Mouse (Mus musculus): ENCODE results near the gene Gldc. TPM values are rescaled to one million over a fixed set of nuclear protein-coding genes. Genes with fewer than 3 reads are reported as not detected.
"Not testable (repeated sequence)": the region's sequence is repeated elsewhere in the genome, so short reads cannot be mapped to it uniquely, and the experiment has no call there.

Gene Gldc
- total RNA-seq (2021), result under 1 TPM; 0.34 to 0.43 TPM

- peak; percentile 43 for DNase-seq
Observed at GRCm38 (mm10) chr19:30174919-30175571, at the start of gene Gldc. Gldc (minus strand) TSS chr19:30175429.

DNA sequence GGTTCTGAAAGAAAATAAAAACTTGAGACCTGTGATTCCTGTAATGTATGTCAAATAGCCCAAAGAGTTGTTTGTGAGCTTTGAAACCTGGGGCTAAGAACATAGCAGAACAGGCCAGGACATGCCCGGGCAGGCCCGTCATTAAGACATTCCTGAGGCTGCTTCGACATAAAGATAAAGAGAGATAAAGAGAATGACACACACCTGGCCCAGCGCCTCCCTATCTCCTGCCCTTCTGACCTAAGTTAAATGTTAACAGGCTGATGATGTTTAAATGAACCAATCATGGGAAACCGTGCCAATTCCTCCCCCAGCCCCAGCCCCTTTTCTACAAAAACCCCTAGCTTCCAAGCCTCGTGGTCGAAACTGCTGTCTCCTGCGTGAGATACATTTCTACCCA, 47.4 kb upstream of the Gldc start:
- not testable (repeated sequence) for DNase-seq

GRCm38 (mm10) chr19:30217335-30217734, 42.1 kb upstream of the Gldc start:
- peak; percentile 76 for DNase-seq

- no peak for DNase-seq
Observed at GRCm38 (mm10) chr19:30216186-30216585, 41.0 kb upstream of the Gldc start.

DNA sequence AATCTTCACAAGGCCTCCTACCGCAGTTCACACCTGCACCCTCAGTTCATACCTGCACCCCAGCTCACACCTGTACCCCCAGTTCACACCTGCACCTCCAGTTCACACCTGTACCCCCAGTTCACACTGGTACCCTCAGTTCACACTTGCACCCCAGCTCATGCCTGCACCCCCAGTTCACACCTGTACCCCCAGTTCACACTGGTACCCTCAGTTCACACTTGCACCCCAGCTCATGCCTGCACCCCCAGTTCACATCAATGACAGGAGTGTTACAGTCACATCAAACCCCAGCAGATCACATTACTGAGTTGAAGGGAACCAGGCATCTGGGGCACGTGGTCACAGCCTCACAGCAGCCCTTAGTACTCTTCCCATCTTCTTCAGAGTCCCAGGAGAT, 40.5 kb upstream of the Gldc start:
- DNase-seq, result not testable (repeated sequence)

DNA sequence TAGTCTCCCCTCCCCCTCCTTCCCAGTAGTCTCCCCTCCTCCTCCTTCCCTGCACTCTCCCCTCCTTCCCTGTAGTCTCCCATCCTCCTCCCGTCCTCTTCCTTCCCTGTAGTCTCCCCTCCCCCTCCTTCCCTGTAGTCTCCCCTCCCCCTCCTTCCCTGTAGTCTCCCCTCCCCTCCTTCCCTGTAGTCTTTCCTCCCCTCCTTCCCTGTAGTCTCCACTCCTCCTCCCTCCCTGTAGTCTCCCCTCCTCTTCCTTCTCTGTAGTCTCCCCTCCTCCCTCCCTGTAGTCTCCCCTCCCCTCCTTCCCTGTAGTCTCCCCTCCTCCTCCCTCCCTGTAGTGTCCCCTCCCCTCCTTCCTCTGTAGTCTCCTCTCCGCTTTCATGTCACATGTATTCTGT, 38.8 kb upstream of the Gldc start:
- DNase-seq, result no peak

- DNase-seq, result not testable (repeated sequence)
Observed at GRCm38 (mm10) chr19:30209006-30209405, 33.8 kb upstream of the Gldc start.

GRCm38 (mm10) chr19:30206981-30207380, 31.8 kb upstream of the Gldc start:
- no peak for DNase-seq

- DNase-seq, result no peak
Observed at GRCm38 (mm10) chr19:30205874-30206273, 30.6 kb upstream of the Gldc start.

DNA sequence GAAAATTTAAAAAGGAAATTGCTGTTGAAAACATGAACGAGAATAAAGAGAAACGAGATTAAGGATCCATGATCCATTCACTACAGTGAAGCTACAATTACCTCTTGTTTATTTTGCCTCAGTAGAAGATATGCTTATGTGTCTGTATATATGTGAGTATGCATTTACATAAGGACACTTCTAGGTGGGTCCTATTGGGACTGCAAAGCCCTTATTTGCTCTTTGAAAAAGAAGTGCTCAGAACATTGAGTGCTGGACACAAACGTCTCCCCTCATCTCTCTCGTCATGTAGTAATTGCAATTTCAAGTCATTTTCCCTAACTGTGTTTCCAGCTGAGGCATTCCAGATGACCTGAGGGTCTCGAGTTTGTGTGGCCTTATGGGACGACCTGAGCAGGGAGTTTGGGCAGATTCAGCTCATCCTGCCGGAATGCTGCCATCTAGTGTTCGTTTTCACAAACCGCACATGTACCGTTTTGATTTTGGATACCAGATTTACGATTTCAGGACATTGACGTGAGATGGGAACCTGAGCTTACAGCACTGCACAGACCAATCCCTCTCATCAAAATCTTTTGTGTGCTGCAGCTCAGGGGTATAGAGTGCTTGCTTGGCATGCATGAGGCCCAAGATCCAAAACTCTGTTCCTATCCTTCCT, 30.1 kb upstream of the Gldc start:
- peak; percentile 44 for DNase-seq

GRCm38 (mm10) chr19:30202177-30202576, 26.9 kb upstream of the Gldc start:
- DNase-seq, result no peak

DNA sequence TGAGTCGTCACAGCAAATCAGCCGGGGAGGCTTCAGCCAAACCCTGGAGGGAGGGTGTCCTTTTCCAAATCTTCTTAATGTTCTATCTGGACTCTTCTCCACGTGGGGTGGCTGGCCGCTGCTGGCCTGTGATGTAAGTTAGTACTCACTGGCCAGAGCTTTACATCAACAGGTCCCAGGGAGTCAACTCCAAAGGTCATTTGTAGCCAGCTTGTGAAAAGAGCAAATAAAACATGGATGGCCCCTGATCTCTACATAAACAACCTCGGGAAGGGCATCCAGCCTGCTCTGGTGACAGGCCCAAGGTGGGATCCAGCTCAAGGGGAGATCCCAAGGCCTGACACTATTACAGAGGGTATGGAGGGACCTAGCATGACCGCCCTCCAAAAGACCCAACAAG, 19.8 kb upstream of the Gldc start:
- DNase-seq, result no peak

DNA sequence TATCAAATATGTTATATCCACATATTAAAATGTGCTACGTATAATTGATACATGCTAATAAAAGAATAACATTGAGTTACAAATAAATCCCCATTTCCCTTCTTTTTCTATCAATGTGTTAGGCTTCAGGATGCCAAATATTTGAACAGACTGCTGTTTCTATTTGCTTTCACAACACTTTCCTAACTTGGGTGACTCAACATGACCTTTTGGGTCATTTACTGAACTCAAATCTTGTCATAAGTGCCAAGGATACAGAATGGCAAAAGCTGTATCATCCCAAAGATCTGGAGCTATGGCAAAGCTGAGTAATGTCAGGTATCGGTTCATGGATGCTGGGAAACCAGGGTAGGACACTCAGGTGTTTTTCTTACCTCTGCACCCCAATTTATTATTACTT, 12.0 kb upstream of the Gldc start:
- no peak for DNase-seq

DNA sequence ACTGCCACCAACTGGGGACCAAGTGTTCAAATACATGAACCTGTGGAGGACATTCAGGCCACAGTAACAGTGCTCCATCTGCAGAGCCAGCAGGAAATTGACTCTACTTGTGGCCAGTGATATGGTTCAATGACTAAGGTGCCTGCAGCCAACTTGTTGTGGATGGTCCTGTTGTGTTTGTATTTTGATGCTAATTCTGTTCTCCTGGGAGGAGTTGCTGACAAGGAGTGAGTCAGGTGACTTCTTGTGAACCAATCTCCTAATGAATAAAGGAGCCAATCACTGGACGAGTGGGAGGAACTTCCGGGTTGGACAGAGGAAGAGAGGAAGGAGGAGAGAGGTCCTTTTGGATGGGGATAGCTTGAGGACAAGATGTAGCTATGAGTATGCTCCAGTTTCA, 10.3 kb upstream of the Gldc start:
- DNase-seq, result no peak

- no peak for DNase-seq
Observed at GRCm38 (mm10) chr19:30179979-30180378, 4.8 kb upstream of the Gldc start.

DNA sequence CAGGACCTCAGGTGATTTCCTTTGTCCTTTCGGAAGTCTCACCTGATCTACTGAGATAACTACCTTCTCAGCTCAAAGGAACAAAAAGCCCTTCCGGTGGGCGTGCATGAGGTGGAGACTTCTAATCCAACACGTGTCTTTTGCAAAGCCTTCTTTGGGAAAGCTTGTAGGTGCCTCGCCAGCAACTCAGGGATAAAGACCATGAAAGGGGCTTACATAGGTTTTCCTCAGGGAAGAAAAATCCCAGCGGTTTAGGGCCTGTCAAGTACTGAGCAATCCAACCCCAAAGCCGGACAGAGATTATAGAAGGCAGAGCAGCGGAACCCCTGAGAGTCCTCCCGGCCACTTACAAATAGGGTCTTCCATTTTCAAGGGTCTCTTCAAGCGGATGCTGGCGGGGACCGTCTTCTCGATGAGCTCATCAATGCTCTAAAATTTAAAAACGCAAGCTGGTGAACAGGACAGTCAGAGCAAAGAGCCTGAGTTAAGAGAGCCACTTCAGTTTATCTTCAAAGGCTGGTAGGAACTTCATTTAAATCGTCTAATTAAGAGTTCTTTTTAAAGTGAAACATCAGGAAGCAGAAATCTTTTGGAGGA, 1.1 kb downstream of the Gldc start:
- DNase-seq, result no peak

DNA sequence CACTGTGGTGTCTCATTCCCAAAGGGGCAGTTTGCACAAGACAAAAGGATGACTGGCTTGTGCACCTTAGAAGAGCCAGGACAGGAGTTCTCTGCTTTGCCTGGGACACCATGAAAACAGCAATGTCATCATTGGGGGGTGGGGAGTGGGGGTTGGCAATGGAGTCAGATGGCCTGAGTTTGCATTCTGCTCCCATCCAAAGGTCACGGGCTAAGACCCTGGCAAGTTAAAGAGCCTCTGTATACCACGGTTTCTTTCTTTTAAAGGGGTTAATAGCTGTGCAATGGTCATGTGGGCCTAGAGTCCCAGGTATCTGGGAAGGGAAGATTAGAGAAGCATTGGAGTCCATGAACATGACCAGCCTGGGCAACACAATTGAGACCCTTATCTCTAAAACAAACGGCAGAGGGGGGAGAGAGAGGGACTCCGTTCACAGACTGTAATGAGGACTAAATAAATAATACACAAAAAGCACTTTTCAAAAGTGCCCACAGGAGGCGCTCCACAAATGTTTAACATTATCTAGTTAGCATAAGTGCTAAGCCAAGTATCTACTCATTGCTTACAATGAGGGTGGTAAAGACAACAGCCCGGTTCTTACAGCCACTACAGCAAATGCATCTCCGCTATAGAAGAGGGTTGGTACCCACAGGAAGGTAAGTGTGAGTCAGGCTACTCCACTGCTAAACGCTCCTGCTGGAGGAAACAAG, 3.7 kb downstream of the Gldc start:
- no peak for DNase-seq

DNA sequence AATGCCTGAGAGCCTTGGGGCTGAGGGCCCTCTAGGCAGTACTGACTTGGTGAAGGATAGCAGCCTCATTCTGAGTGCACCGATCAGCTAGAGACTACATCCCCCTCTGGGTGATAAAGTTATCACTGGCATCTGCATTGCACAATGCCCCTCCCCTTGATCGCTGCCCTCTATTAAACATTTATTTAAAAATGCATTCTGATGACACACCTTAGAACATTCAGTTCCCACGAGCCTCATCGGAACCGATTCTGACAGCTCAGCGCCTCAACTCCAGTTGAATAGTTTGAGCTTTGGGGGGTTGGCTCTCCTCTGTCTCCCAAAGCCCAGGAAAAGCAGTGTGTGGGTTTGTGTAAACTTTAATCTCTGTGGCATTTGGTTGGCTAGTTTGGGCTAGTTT, 4.9 kb downstream of the Gldc start:
- no peak for DNase-seq

GRCm38 (mm10) chr19:30166801-30167505, 8.3 kb downstream of the Gldc start:
- no peak for DNase-seq

DNA sequence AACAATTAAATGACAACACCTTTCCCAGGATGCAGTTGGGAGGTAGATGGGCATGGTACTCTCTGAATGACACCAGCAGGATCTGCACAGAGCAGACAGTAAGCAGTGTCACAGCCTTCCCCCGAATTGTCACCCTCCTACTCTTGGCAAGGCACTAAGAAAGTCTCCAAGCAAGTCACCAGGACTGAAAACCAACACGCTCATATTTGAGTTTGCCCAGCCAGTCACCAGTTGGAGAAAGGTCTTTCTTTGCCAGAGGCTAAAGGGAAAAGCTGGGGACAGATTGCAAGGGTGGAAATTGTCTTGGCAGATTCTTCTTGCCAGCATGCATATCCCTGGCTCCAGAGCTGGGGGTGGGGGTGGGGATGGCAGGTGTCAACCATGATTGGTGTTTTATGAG, 11.0 kb downstream of the Gldc start:
- no peak for DNase-seq

GRCm38 (mm10) chr19:30162808-30163207, 12.4 kb downstream of the Gldc start:
- DNase-seq, result no peak

GRCm38 (mm10) chr19:30160021-30160420, 15.2 kb downstream of the Gldc start:
- no peak for DNase-seq

- DNase-seq, result no peak
Observed at GRCm38 (mm10) chr19:30158189-30158588, 17.0 kb downstream of the Gldc start.
